Mouse (Mus musculus): ENCODE measurements at regions not wholly inside any gene's neighbourhood (a gene's known extent, or its start where the extent isn't known, plus 50 kb on each side); places are given as distances from the start of the nearest gene placed in this dataset.

DNA sequence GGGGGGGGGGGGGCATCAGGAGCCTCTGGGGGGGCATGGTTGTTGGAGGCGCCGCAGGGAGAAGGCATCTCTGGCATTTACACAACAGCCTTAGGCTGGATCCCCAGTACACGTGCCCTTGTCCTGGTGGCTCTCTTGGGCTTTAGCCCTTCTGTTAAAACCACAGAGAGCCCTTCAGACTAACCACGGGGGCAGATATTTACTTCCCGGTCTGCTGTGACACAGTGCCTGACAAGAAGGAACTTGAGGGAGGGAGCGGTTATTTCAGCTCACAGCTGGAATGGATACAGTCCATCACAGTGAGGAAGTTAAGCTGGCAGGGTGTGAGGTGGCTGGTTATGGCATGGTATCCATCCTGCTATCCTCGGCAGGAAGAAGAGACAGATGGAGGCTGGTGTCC lies 71.0 kb upstream of the Gm11733 start:
- Histone ChIP-seq H3K27me3 (ENCODE audit: control insufficient read depth, insufficient read depth, low read length) (peaks cover 20% of the 10 kb centered on the region), H3K27ac (ENCODE audit: control insufficient read depth, insufficient read depth, low read length) (no peak overlapping the region), H3K4me1 (replicated peaks; ENCODE audit: control insufficient read depth, insufficient read depth, low read length) (peaks cover 13% of the 10 kb centered on the region), H3K4me3 (ENCODE audit: control insufficient read depth, insufficient read depth, low read length) (no peak overlapping the region), H3K36me3 (ENCODE audit: control insufficient read depth, insufficient read depth, low read length) (no peaks in the 10 kb centered on the region)
- 5% methylated on average over 7 of the region's 7 CpGs for WGBS
- DNase-seq = no peak
- TF ChIP-seq CTCF (IDR thresholded peaks at IDR 0.05; ENCODE audit: borderline replicate concordance, control insufficient read depth, extremely low read depth, insufficient read depth, low read length, poor library complexity) (no peak), POLR2A (IDR thresholded peaks at IDR 0.05; ENCODE audit: control insufficient read depth, extremely low read depth, insufficient read depth, low read length, poor library complexity) (no peak)

DNA sequence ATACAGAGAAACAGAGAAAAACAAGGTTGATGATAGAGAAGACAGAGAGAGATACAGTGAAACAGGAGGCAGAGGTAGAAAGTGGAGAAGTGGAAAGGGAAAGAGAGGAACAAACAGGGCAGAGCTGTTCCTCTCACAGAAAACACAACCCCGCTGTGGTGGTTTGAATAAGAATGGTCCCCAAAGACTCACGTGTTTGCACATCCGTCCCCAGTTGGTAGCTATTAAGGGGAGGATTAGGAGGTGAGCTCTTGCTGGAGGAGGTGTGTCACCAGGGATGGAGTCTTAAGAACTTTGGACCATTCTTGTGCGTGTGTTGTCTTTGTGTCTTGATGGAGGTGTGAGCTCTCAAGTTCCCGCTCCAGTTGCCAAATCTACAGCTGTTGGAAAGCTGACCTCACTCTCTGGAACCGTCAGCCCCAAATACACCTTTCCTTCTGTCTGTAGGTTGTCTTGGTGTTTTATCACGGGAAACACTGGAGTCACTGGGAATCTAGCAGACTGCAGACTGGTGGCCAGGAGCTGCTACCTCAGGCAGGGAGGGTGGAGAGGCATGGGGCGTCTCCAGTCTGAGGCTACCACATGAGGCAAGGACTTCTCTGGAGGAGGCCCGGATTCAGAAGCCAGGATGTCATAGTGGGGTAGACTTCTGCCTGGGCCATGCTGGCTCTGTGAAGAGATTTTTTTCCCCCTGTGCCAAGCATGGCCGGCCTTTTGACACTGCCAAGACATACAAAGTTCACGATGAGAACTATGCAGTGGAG lies 70.0 kb upstream of the Gm11733 start:
- WGBS = 32% methylated on average over 11 of the region's 11 CpGs
- TF ChIP-seq CTCF (IDR thresholded peaks at IDR 0.05; ENCODE audit: borderline replicate concordance, control insufficient read depth, extremely low read depth, insufficient read depth, low read length, poor library complexity) = no peak
- TF ChIP-seq POLR2A (IDR thresholded peaks at IDR 0.05; ENCODE audit: control insufficient read depth, extremely low read depth, insufficient read depth, low read length, poor library complexity) = no peak

DNA sequence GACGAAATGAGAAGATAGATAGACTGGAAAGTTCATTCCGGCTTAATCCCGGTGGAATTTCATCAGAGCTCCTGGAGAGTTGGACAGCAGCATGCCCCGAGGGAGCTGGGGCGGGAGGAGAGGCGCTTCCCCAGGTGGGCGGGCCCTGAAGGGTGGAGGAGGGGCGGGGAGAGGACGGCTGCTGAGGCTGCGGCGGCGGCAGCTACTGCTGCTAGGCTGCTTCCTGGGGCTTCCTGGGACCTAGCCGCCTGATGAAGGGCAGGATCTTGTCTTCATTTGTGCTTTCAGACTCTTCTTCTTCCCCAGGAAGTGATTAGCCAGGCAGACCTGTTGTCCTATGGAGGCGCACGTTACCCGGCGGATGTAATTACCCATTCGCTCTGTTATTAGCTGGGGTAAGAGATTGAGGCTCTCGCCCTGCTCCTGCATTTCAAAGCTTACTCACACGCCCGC lies 69.3 kb upstream of the Gm11733 start:
- Histone ChIP-seq H3K27ac (ENCODE audit: control insufficient read depth, insufficient read depth, low read length) (no peak overlapping the region), H3K4me1 (replicated peaks; ENCODE audit: control insufficient read depth, insufficient read depth, low read length) (no peaks in the 10 kb centered on the region; the same call in 1 of the 2 replicates), H3K4me3 (ENCODE audit: control insufficient read depth, insufficient read depth, low read length) (no peak overlapping the region), H3K36me3 (ENCODE audit: control insufficient read depth, insufficient read depth, low read length) (no peaks in the 10 kb centered on the region), H3K27me3 (ENCODE audit: control insufficient read depth, insufficient read depth, low read length) (peaks cover 20% of the 10 kb centered on the region)
- 2% methylated on average over 21 of the region's 21 CpGs for WGBS
- peak; percentile 43 for DNase-seq
- no peak for TF ChIP-seq CTCF (IDR thresholded peaks at IDR 0.05; ENCODE audit: borderline replicate concordance, control insufficient read depth, extremely low read depth, insufficient read depth, low read length, poor library complexity)
- no peak for TF ChIP-seq POLR2A (IDR thresholded peaks at IDR 0.05; ENCODE audit: control insufficient read depth, extremely low read depth, insufficient read depth, low read length, poor library complexity)

More for the DNA sequence above, 70.0 kb upstream of the Gm11733 start:
- H3K4me1 ChIP-seq (replicated peaks; ENCODE audit: control insufficient read depth, insufficient read depth, low read length) = peaks cover 4% of the 10 kb centered on the region
- H3K36me3 ChIP-seq (ENCODE audit: control insufficient read depth, insufficient read depth, low read length) = no peaks in the 10 kb centered on the region
- no peak overlapping the region for H3K27ac ChIP-seq (ENCODE audit: control insufficient read depth, insufficient read depth, low read length)
- H3K4me3 ChIP-seq (ENCODE audit: control insufficient read depth, insufficient read depth, low read length) = no peak overlapping the region
- peaks cover 20% of the 10 kb centered on the region for H3K27me3 ChIP-seq (ENCODE audit: control insufficient read depth, insufficient read depth, low read length)
- no peak for DNase-seq

DNA sequence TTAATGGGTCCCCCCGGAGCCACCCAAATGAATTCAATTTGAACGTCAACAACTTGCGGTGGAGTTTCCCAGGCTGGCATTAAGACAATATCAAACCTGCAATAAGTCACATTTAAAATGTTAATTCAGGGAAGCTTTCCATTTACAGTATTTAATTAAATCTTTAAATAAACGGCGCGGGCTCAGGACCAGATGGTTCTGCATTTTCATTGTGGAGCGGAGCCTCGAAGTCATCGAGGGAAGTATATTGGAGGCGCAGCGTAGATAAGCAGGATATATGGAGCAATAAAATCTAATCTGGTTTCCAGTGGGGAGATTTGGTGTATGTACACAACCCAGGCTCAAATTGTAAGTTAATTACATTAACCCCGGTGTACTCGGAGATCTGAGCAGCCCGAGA lies 68.7 kb upstream of the Gm11733 start:
- Histone ChIP-seq H3K27me3 (ENCODE audit: control insufficient read depth, insufficient read depth, low read length) (peaks cover 20% of the 10 kb centered on the region), H3K36me3 (ENCODE audit: control insufficient read depth, insufficient read depth, low read length) (no peaks in the 10 kb centered on the region), H3K27ac (ENCODE audit: control insufficient read depth, insufficient read depth, low read length) (no peak overlapping the region), H3K4me1 (replicated peaks; ENCODE audit: control insufficient read depth, insufficient read depth, low read length) (no peaks in the 10 kb centered on the region; the same call in 1 of the 2 replicates), H3K4me3 (ENCODE audit: control insufficient read depth, insufficient read depth, low read length) (no peak overlapping the region)
- DNase-seq = no peak
- 9% methylated on average over 14 of the region's 14 CpGs for WGBS
- no peak for TF ChIP-seq POLR2A (IDR thresholded peaks at IDR 0.05; ENCODE audit: control insufficient read depth, extremely low read depth, insufficient read depth, low read length, poor library complexity)
- TF ChIP-seq CTCF (IDR thresholded peaks at IDR 0.05; ENCODE audit: borderline replicate concordance, control insufficient read depth, extremely low read depth, insufficient read depth, low read length, poor library complexity) = no peak

- no peaks in the 10 kb centered on the region; the same call in 1 of the 2 replicates for H3K4me1 ChIP-seq (replicated peaks; ENCODE audit: control insufficient read depth, insufficient read depth, low read length)
- no peak overlapping the region for H3K4me3 ChIP-seq (ENCODE audit: control insufficient read depth, insufficient read depth, low read length)
- 19% methylated on average over 13 of the region's 13 CpGs for WGBS
- peak; percentile 20 for DNase-seq
- no peaks in the 10 kb centered on the region for H3K36me3 ChIP-seq (ENCODE audit: control insufficient read depth, insufficient read depth, low read length)
- TF ChIP-seq CTCF (IDR thresholded peaks at IDR 0.05; ENCODE audit: borderline replicate concordance, control insufficient read depth, extremely low read depth, insufficient read depth, low read length, poor library complexity) (no peak), POLR2A (IDR thresholded peaks at IDR 0.05; ENCODE audit: control insufficient read depth, extremely low read depth, insufficient read depth, low read length, poor library complexity) (no peak)
- no peak overlapping the region for H3K27ac ChIP-seq (ENCODE audit: control insufficient read depth, insufficient read depth, low read length)
- H3K27me3 ChIP-seq (ENCODE audit: control insufficient read depth, insufficient read depth, low read length) = peaks cover 20% of the 10 kb centered on the region
These were observed 68.2 kb upstream of the Gm11733 start for GRCm38 (mm10) chr11:117415955-117416354.

- WGBS = 70% methylated on average over 8 of the region's 8 CpGs
- no peak overlapping the region for H3K27ac ChIP-seq (ENCODE audit: control insufficient read depth, insufficient read depth, low read length)
- H3K36me3 ChIP-seq (ENCODE audit: control insufficient read depth, insufficient read depth, low read length) = no peaks in the 10 kb centered on the region
- TF ChIP-seq POLR2A (IDR thresholded peaks at IDR 0.05; ENCODE audit: control insufficient read depth, extremely low read depth, insufficient read depth, low read length, poor library complexity) = no peak
- no peak for TF ChIP-seq CTCF (IDR thresholded peaks at IDR 0.05; ENCODE audit: borderline replicate concordance, control insufficient read depth, extremely low read depth, insufficient read depth, low read length, poor library complexity)
- no peaks in the 10 kb centered on the region; the same call in 1 of the 2 replicates for H3K4me1 ChIP-seq (replicated peaks; ENCODE audit: control insufficient read depth, insufficient read depth, low read length)
- peaks cover 20% of the 10 kb centered on the region for H3K27me3 ChIP-seq (ENCODE audit: control insufficient read depth, insufficient read depth, low read length)
- no peak for DNase-seq
- no peak overlapping the region for H3K4me3 ChIP-seq (ENCODE audit: control insufficient read depth, insufficient read depth, low read length)
These were observed 67.0 kb upstream of the Gm11733 start for GRCm38 (mm10) chr11:117416984-117417670.

Data from thymus, adult 2 months (tissue).